Mouse (Mus musculus): ENCODE data around the gene Pdcd2l. TPM values are rescaled to one million over a fixed set of nuclear protein-coding genes. Genes with fewer than 3 reads are reported as not detected.
"Not testable (repeated sequence)": the region's sequence is repeated elsewhere in the genome, so short reads cannot be mapped to it uniquely, and the experiment has no call there.

The Pdcd2l gene
- polyA plus RNA-seq, 1 experiment from 2014 or later = 65.3 TPM

- DNase-seq (ENCODE audit: low spot score) (no peak), ATAC-seq (ENCODE audit: insufficient number of reproducible peaks, low FRiP score, low TSS enrichment, low read depth) (no peak)
- Histone ChIP-seq H3K36me3 (ENCODE audit: control insufficient read depth, insufficient read depth, low read length) (peaks cover 47% of the 10 kb centered on the region), H3K9ac (ENCODE audit: low read length) (no peak overlapping the region), H3K4me3 (ENCODE audit: low read depth, low read length) (no peak overlapping the region), H3K27me3 (ENCODE audit: control insufficient read depth, insufficient read depth, low read length) (no peaks in the 10 kb centered on the region), H3K27ac (replicated peaks; ENCODE audit: low read depth, low read length) (no peak overlapping the region), H3K9me3 (ENCODE audit: control insufficient read depth, low read length) (no peaks in the 10 kb centered on the region), H3K4me1 (ENCODE audit: control insufficient read depth, insufficient read depth, low read length) (no peaks in the 10 kb centered on the region), H3K4me2 (ENCODE audit: low read depth, severe bottlenecking) (no peak overlapping the region)
- 85% methylated on average over 1 of the region's 1 CpGs for WGBS
Observed at GRCm38 (mm10) chr7:34218496-34218895, 22.0 kb upstream of the Pdcd2l start.

DNA sequence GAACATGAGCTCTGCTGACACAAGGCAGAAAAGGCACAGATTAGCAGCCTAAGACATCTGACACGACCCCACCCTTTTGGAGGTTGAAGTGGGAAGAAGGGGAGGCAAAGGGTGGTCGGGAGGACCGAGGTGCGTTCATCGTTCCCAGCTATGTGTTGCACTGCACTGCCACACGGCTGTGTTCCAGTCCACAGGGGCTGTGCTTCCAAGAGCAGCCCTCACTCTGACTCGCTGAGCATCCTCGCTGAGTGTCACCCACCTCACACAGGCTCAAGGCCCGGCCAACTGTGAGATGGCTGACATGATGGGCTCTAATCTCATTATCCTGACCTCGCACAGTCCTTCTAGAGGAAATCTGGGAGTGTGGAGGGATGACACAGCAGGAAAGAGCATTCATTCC is 20.0 kb upstream of the Pdcd2l start:
- Histone ChIP-seq H3K4me1 (ENCODE audit: control insufficient read depth, insufficient read depth, low read length) (no peaks in the 10 kb centered on the region), H3K27ac (replicated peaks; ENCODE audit: low read depth, low read length) (no peak overlapping the region), H3K9me3 (ENCODE audit: control insufficient read depth, low read length) (no peaks in the 10 kb centered on the region), H3K27me3 (ENCODE audit: control insufficient read depth, insufficient read depth, low read length) (no peaks in the 10 kb centered on the region), H3K4me2 (ENCODE audit: low read depth, severe bottlenecking) (no peak overlapping the region), H3K36me3 (ENCODE audit: control insufficient read depth, insufficient read depth, low read length) (peaks cover 37% of the 10 kb centered on the region), H3K4me3 (ENCODE audit: low read depth, low read length) (no peak overlapping the region), H3K9ac (ENCODE audit: low read length) (no peak overlapping the region)
- DNase-seq (ENCODE audit: low spot score) (no peak), ATAC-seq (ENCODE audit: insufficient number of reproducible peaks, low FRiP score, low TSS enrichment, low read depth) (no peak)
- WGBS = 95% methylated on average over 10 of the region's 10 CpGs

GRCm38 (mm10) chr7:34215481-34215880 is 19.0 kb upstream of the Pdcd2l start:
- WGBS = 84% methylated on average over 9 of the region's 9 CpGs
- Histone ChIP-seq H3K4me1 (ENCODE audit: control insufficient read depth, insufficient read depth, low read length) (no peaks in the 10 kb centered on the region), H3K4me3 (ENCODE audit: low read depth, low read length) (no peak overlapping the region), H3K27me3 (ENCODE audit: control insufficient read depth, insufficient read depth, low read length) (no peaks in the 10 kb centered on the region), H3K27ac (replicated peaks; ENCODE audit: low read depth, low read length) (no peak overlapping the region), H3K9ac (ENCODE audit: low read length) (no peak overlapping the region), H3K36me3 (ENCODE audit: control insufficient read depth, insufficient read depth, low read length) (peaks cover 32% of the 10 kb centered on the region), H3K9me3 (ENCODE audit: control insufficient read depth, low read length) (no peaks in the 10 kb centered on the region), H3K4me2 (ENCODE audit: low read depth, severe bottlenecking) (no peak overlapping the region)
- no peak for DNase-seq (ENCODE audit: low spot score)
- ATAC-seq (ENCODE audit: insufficient number of reproducible peaks, low FRiP score, low TSS enrichment, low read depth) = no peak

DNA sequence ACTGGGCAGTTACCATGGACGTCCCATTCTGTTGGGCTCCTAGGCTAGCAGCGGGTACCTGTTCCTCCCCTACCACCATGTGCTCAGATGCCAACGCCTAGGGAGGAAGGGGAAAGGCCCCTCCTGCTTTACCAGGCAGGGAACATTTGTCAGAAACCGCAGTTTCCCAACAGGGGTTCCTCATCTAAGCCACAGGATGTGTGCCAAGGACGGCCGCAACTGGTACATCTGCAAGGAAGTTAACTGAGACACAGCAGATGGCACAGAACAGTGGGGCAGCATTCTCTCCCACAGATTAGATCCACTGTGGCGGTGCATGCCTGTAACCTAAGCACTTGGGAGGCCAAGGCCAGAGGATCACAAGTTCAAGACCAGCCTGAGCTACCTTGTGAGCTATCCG is 18.2 kb upstream of the Pdcd2l start:
- no peak overlapping the region for H3K9ac ChIP-seq (ENCODE audit: low read length)
- no peaks in the 10 kb centered on the region for H3K27me3 ChIP-seq (ENCODE audit: control insufficient read depth, insufficient read depth, low read length)
- no peak overlapping the region for H3K4me2 ChIP-seq (ENCODE audit: low read depth, severe bottlenecking)
- H3K4me3 ChIP-seq (ENCODE audit: low read depth, low read length) = no peak overlapping the region
- H3K4me1 ChIP-seq (ENCODE audit: control insufficient read depth, insufficient read depth, low read length) = no peaks in the 10 kb centered on the region
- no peak overlapping the region for H3K27ac ChIP-seq (replicated peaks; ENCODE audit: low read depth, low read length)
- no peak for DNase-seq (ENCODE audit: low spot score)
- peaks cover 34% of the 10 kb centered on the region for H3K36me3 ChIP-seq (ENCODE audit: control insufficient read depth, insufficient read depth, low read length)
- ATAC-seq (ENCODE audit: insufficient number of reproducible peaks, low FRiP score, low TSS enrichment, low read depth) = no peak
- 92% methylated on average over 8 of the region's 8 CpGs for WGBS
- no peaks in the 10 kb centered on the region for H3K9me3 ChIP-seq (ENCODE audit: control insufficient read depth, low read length)

GRCm38 (mm10) chr7:34213281-34213680 is 16.8 kb upstream of the Pdcd2l start:
- H3K27me3 ChIP-seq (ENCODE audit: control insufficient read depth, insufficient read depth, low read length) = no peaks in the 10 kb centered on the region
- H3K4me2 ChIP-seq (ENCODE audit: low read depth, severe bottlenecking) = no peak overlapping the region
- H3K9ac ChIP-seq (ENCODE audit: low read length) = no peak overlapping the region
- H3K36me3 ChIP-seq (ENCODE audit: control insufficient read depth, insufficient read depth, low read length) = peaks cover 29% of the 10 kb centered on the region
- no peaks in the 10 kb centered on the region for H3K4me1 ChIP-seq (ENCODE audit: control insufficient read depth, insufficient read depth, low read length)
- no peak for DNase-seq (ENCODE audit: low spot score)
- H3K4me3 ChIP-seq (ENCODE audit: low read depth, low read length) = no peak overlapping the region
- no peaks in the 10 kb centered on the region for H3K9me3 ChIP-seq (ENCODE audit: control insufficient read depth, low read length)
- no peak for ATAC-seq (ENCODE audit: insufficient number of reproducible peaks, low FRiP score, low TSS enrichment, low read depth)
- H3K27ac ChIP-seq (replicated peaks; ENCODE audit: low read depth, low read length) = no peak overlapping the region
- WGBS = 91% methylated on average over 7 of the region's 7 CpGs

DNA sequence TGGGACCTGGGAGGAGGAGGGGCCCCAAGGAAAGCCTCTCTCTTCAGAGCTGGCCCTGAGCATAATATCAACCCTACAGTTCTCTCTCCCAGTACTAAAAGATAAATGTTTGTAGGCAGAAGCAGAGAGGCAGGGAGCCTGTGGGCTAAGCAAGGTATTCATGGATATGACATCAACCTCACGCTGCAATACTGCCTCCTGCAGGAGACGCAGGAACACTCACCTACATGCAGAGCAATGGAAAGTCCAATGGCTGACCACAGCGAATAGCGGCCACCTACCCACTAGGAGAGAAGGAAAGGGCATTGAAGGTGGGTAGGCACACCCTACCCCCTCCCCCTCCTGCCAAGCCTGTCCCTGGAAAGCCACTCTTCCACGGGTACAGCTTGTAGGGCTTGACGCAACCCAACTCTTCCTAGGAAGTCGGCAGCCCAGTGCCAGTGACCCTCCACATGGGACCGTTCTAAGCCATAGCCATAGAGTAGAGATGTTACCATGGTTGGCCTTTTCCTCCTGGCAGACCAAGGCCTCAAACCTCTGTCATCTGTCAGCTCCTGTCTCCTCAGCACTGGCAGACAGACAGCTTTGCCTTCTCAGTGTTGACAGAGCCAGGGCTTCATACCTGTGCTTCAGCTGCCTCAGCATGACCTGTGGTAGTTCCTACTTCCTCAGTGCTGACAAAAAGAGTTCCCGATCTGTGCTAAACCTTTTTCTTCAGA is 11.7 kb upstream of the Pdcd2l start:
- WGBS = 87% methylated on average over 9 of the region's 9 CpGs
- no peak overlapping the region for H3K9ac ChIP-seq (ENCODE audit: low read length)
- DNase-seq (ENCODE audit: low spot score) (no peak), ATAC-seq (ENCODE audit: insufficient number of reproducible peaks, low FRiP score, low TSS enrichment, low read depth) (no peak)
- no peaks in the 10 kb centered on the region for H3K9me3 ChIP-seq (ENCODE audit: control insufficient read depth, low read length)
- H3K27me3 ChIP-seq (ENCODE audit: control insufficient read depth, insufficient read depth, low read length) = no peaks in the 10 kb centered on the region
- H3K4me2 ChIP-seq (ENCODE audit: low read depth, severe bottlenecking) = no peak overlapping the region
- no peak overlapping the region for H3K4me3 ChIP-seq (ENCODE audit: low read depth, low read length)
- no peaks in the 10 kb centered on the region for H3K4me1 ChIP-seq (ENCODE audit: control insufficient read depth, insufficient read depth, low read length)
- no peak overlapping the region for H3K27ac ChIP-seq (replicated peaks; ENCODE audit: low read depth, low read length)
- peaks cover 36% of the 10 kb centered on the region for H3K36me3 ChIP-seq (ENCODE audit: control insufficient read depth, insufficient read depth, low read length)

DNA sequence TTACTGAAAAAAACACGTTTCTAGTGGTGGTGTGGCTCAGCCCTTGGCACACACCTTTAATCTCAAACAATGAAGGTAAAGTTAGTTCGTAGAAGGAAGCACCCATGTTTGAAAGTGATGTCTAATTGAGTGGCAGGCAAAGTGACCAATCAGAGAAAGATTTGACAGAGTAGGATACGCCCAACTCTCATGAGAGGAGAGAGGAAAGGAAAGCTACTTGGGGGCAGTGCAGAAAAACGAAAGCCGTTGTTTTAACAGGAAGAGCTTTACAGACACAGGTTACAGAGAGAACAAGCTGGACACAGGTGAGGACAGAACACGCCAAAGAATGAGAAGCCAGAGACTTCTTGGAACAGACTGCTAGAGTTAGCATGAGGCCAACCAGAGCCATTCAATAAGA is 9.9 kb upstream of the Pdcd2l start:
- H3K4me3 ChIP-seq (ENCODE audit: low read depth, low read length) = no peak overlapping the region
- H3K9ac ChIP-seq (ENCODE audit: low read length) = no peak overlapping the region
- DNase-seq (ENCODE audit: low spot score) = no peak
- no peaks in the 10 kb centered on the region for H3K9me3 ChIP-seq (ENCODE audit: control insufficient read depth, low read length)
- ATAC-seq (ENCODE audit: insufficient number of reproducible peaks, low FRiP score, low TSS enrichment, low read depth) = no peak
- H3K27me3 ChIP-seq (ENCODE audit: control insufficient read depth, insufficient read depth, low read length) = no peaks in the 10 kb centered on the region
- H3K36me3 ChIP-seq (ENCODE audit: control insufficient read depth, insufficient read depth, low read length) = peaks cover 39% of the 10 kb centered on the region
- 94% methylated on average over 6 of the region's 6 CpGs for WGBS
- H3K4me1 ChIP-seq (ENCODE audit: control insufficient read depth, insufficient read depth, low read length) = no peaks in the 10 kb centered on the region
- no peak overlapping the region for H3K27ac ChIP-seq (replicated peaks; ENCODE audit: low read depth, low read length)
- H3K4me2 ChIP-seq (ENCODE audit: low read depth, severe bottlenecking) = no peak overlapping the region

- H3K4me1 ChIP-seq (ENCODE audit: control insufficient read depth, insufficient read depth, low read length); H3K4me2 ChIP-seq (ENCODE audit: low read depth, severe bottlenecking); ATAC-seq (ENCODE audit: insufficient number of reproducible peaks, low FRiP score, low TSS enrichment, low read depth); H3K9me3 ChIP-seq (ENCODE audit: control insufficient read depth, low read length); H3K27ac ChIP-seq (replicated peaks; ENCODE audit: low read depth, low read length); H3K27me3 ChIP-seq (ENCODE audit: control insufficient read depth, insufficient read depth, low read length); DNase-seq (ENCODE audit: low spot score); H3K4me3 ChIP-seq (ENCODE audit: low read depth, low read length); H3K9ac ChIP-seq (ENCODE audit: low read length): not testable (repeated sequence)
- 93% methylated on average over 10 of the region's 10 CpGs for WGBS
- H3K36me3 ChIP-seq (ENCODE audit: control insufficient read depth, insufficient read depth, low read length) = peaks cover 32% of the 10 kb centered on the region
Observed at GRCm38 (mm10) chr7:34202147-34202546, 5.7 kb upstream of the Pdcd2l start.

- H3K9ac ChIP-seq (ENCODE audit: low read length) = no peak overlapping the region
- ATAC-seq (ENCODE audit: insufficient number of reproducible peaks, low FRiP score, low TSS enrichment, low read depth) = no peak
- H3K4me3 ChIP-seq (ENCODE audit: low read depth, low read length) = no peak overlapping the region
- H3K27me3 ChIP-seq (ENCODE audit: control insufficient read depth, insufficient read depth, low read length) = no peaks in the 10 kb centered on the region
- DNase-seq (ENCODE audit: low spot score) = no peak
- H3K27ac ChIP-seq (replicated peaks; ENCODE audit: low read depth, low read length) = no peak overlapping the region
- 95% methylated on average over 2 of the region's 2 CpGs for WGBS
- no peak overlapping the region for H3K4me2 ChIP-seq (ENCODE audit: low read depth, severe bottlenecking)
- no peaks in the 10 kb centered on the region for H3K9me3 ChIP-seq (ENCODE audit: control insufficient read depth, low read length)
- H3K4me1 ChIP-seq (ENCODE audit: control insufficient read depth, insufficient read depth, low read length) = no peaks in the 10 kb centered on the region
- H3K36me3 ChIP-seq (ENCODE audit: control insufficient read depth, insufficient read depth, low read length) = peaks cover 24% of the 10 kb centered on the region
Observed at GRCm38 (mm10) chr7:34200829-34201228, 4.4 kb upstream of the Pdcd2l start.

All from limb, embryonic 11.5 days (tissue).